Mouse (Mus musculus): Measurements from ENCODE around the gene Hic2. TPM values are rescaled to one million over a fixed set of nuclear protein-coding genes. Genes with fewer than 3 reads are reported as not detected.
A peak's percentile ranks its signal among the peaks of the same experiment; 100 is the strongest.
"Not testable (repeated sequence)": the region's sequence is repeated elsewhere in the genome, so short reads cannot be mapped to it uniquely, and the experiment has no call there.

Hic2 gene
- total and polyA plus RNA-seq, 2 experiments from 2014 or later, result 5.1 to 13.1 TPM

DNA sequence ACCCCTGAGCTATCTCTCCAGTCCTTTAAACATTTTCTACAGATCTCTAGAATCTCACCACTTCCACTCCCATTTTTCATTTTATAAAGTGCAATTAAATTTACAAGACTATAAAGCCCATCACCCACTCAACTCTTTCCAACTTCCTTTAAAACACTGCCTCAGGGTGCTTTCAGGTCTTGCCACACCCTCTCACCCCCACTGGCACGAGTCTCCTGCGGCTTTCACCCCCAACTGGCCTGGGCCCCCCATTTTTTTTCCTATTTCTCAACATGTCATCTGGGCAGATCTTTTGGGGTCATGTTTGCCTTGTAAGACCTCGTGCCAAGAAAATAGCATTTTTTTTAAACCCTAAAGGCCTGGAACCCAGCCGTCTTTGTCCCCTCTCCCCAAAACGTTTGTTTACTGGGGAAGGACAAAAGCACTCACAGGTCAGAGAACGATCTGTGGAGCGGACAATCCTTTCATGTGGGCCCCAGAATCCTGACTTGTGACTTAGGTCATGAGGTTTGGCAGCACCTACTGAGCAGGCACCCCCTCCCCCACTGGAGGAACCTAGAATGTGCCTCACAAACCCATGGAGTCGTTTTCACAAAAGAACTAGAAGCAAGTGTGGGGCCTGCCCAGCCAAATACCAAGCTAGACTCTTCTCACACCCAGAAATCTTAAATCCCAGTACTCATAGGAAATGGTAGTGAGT is 16.3 kb upstream of the Hic2 start:
- H3K27ac ChIP-seq, result no peak overlapping the region
- H3K36me3 ChIP-seq (ENCODE audit: insufficient read depth, low read length), result no peaks in the 10 kb centered on the region
- H3K9ac ChIP-seq (replicated peaks; ENCODE audit: low read length), result no peak overlapping the region
- H3K9me3 ChIP-seq (ENCODE audit: low read length), result no peaks in the 10 kb centered on the region
- no peak for ATAC-seq
- no peak for DNase-seq (ENCODE audit: low spot score)
- no peak overlapping the region for H3K4me3 ChIP-seq (ENCODE audit: low read length)
- H3K4me1 ChIP-seq (ENCODE audit: insufficient read depth, low read length), result no peaks in the 10 kb centered on the region
- WGBS, result 58% methylated on average over 8 of the region's 8 CpGs
- H3K27me3 ChIP-seq (ENCODE audit: insufficient read depth, low read length), result no peaks in the 10 kb centered on the region
- no peak for TF ChIP-seq CTCF (IDR thresholded peaks at IDR 0.05; ENCODE audit: low read depth)
- no peak overlapping the region for H3K4me2 ChIP-seq (ENCODE audit: low read depth, low read length)

GRCm38 (mm10) chr16:17220127-17220733 is 13.1 kb upstream of the Hic2 start:
- no peak for TF ChIP-seq CTCF (IDR thresholded peaks at IDR 0.05; ENCODE audit: low read depth)
- WGBS, result 43% methylated on average over 7 of the region's 7 CpGs
- Histone ChIP-seq H3K9me3 (ENCODE audit: low read length) (no peaks in the 10 kb centered on the region), H3K36me3 (ENCODE audit: insufficient read depth, low read length) (no peaks in the 10 kb centered on the region), H3K4me2 (ENCODE audit: low read depth, low read length) (no peak overlapping the region), H3K4me3 (ENCODE audit: low read length) (no peak overlapping the region), H3K27ac (no peak overlapping the region), H3K27me3 (ENCODE audit: insufficient read depth, low read length) (no peaks in the 10 kb centered on the region), H3K9ac (replicated peaks; ENCODE audit: low read length) (no peak overlapping the region), H3K4me1 (ENCODE audit: insufficient read depth, low read length) (no peaks in the 10 kb centered on the region)
- DNase-seq (ENCODE audit: low spot score) (no peak), ATAC-seq (no peak)

GRCm38 (mm10) chr16:17222197-17222596 is 11.2 kb upstream of the Hic2 start:
- DNase-seq (ENCODE audit: low spot score) (peak; percentile 84), ATAC-seq (peak; percentile 100)
- no peaks in the 10 kb centered on the region for H3K36me3 ChIP-seq (ENCODE audit: insufficient read depth, low read length)
- no peak overlapping the region for H3K27ac ChIP-seq
- 45% methylated on average over 25 of the region's 25 CpGs for WGBS
- TF ChIP-seq CTCF (IDR thresholded peaks at IDR 0.05; ENCODE audit: low read depth), result no peak
- H3K4me3 ChIP-seq (ENCODE audit: low read length), result no peak overlapping the region
- H3K27me3 ChIP-seq (ENCODE audit: insufficient read depth, low read length), result no peaks in the 10 kb centered on the region
- H3K4me1 ChIP-seq (ENCODE audit: insufficient read depth, low read length), result no peaks in the 10 kb centered on the region
- no peak overlapping the region for H3K4me2 ChIP-seq (ENCODE audit: low read depth, low read length)
- no peaks in the 10 kb centered on the region for H3K9me3 ChIP-seq (ENCODE audit: low read length)
- H3K9ac ChIP-seq (replicated peaks; ENCODE audit: low read length), result no peak overlapping the region

- Histone ChIP-seq H3K9me3 (ENCODE audit: low read length) (no peaks in the 10 kb centered on the region), H3K27me3 (ENCODE audit: insufficient read depth, low read length) (no peaks in the 10 kb centered on the region), H3K4me2 (ENCODE audit: low read depth, low read length) (no peak overlapping the region), H3K27ac (no peak overlapping the region), H3K36me3 (ENCODE audit: insufficient read depth, low read length) (no peaks in the 10 kb centered on the region), H3K4me3 (ENCODE audit: low read length) (no peak overlapping the region), H3K9ac (replicated peaks; ENCODE audit: low read length) (no peak overlapping the region), H3K4me1 (ENCODE audit: insufficient read depth, low read length) (no peaks in the 10 kb centered on the region)
- no peak for DNase-seq (ENCODE audit: low spot score)
- no peak for TF ChIP-seq CTCF (IDR thresholded peaks at IDR 0.05; ENCODE audit: low read depth)
- ATAC-seq, result no peak
- 90% methylated on average over 5 of the region's 5 CpGs for WGBS
Measured at GRCm38 (mm10) chr16:17225584-17225983, 7.8 kb upstream of the Hic2 start.

DNA sequence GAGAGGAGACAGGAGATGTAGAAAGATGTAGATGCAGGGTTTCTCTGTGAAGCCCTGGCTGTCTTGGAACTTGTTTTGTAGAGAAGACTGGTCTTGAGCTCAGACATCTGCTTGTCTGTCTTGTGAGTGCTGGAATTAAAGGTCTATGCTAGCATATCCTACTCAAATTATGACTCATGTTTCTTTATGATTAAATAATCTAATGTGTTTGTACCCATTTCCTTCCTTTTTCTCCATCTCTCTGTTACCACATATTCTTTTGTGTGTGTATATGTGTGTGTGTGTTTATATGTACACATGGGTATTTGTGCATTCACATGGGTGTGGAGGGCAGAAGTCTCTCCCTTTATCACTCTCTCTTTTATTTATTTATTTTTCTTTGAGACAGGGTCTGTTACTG is 6.9 kb upstream of the Hic2 start:
- Histone ChIP-seq H3K27me3 (ENCODE audit: insufficient read depth, low read length) (no peaks in the 10 kb centered on the region), H3K36me3 (ENCODE audit: insufficient read depth, low read length) (no peaks in the 10 kb centered on the region), H3K4me3 (ENCODE audit: low read length) (no peak overlapping the region), H3K9ac (replicated peaks; ENCODE audit: low read length) (no peak overlapping the region), H3K4me1 (ENCODE audit: insufficient read depth, low read length) (no peaks in the 10 kb centered on the region), H3K27ac (no peak overlapping the region), H3K9me3 (ENCODE audit: low read length) (no peaks in the 10 kb centered on the region), H3K4me2 (ENCODE audit: low read depth, low read length) (no peak overlapping the region)
- TF ChIP-seq CTCF (IDR thresholded peaks at IDR 0.05; ENCODE audit: low read depth), result no peak
- ATAC-seq (no peak), DNase-seq (ENCODE audit: low spot score) (no peak)

DNA sequence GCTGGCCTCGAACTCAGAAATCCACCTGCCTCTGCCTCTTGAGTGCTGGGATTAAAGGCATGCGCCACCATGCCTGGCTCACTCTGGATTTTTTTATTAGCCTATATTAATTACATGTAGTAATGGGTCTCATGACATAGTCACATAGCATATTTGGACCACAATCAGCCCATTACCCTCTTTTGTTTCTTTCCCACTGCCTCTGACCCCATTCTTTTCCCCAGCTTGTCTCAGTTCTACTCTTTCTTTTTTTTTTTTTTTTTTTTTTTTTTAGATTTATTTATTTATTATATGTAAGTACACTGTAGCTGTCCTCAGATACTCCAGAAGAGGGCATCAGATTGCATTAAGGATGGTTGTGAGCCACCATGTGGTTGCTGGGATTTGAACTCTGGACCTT is 1.8 kb upstream of the Hic2 start:
- H3K4me1 ChIP-seq (ENCODE audit: insufficient read depth, low read length), result peaks cover 18% of the 10 kb centered on the region
- not testable (repeated sequence) for H3K9ac ChIP-seq (replicated peaks; ENCODE audit: low read length); H3K4me3 ChIP-seq (ENCODE audit: low read length); ATAC-seq; H3K27me3 ChIP-seq (ENCODE audit: insufficient read depth, low read length); H3K9me3 ChIP-seq (ENCODE audit: low read length); DNase-seq (ENCODE audit: low spot score); H3K36me3 ChIP-seq (ENCODE audit: insufficient read depth, low read length); H3K27ac ChIP-seq; H3K4me2 ChIP-seq (ENCODE audit: low read depth, low read length)
- 93% methylated on average over 2 of the region's 2 CpGs for WGBS
